Mouse (Mus musculus) kidney, embryonic 16.5 days (tissue): ENCODE results near the gene Mrgprg. TPM values are rescaled to one million over a fixed set of nuclear protein-coding genes. Genes with fewer than 3 reads are reported as not detected.

Source experiments
- microRNA-seq: library from miRNA; unstranded; fragments of <30 nt; microRNA quantifications from one replicate; pipeline ENCODE4, GENCODE M21; 2016
- polyA plus RNA-seq: library from polyadenylated mRNA; unstranded; fragments of >200 nt; fragmentation: Nextera tagmentation; extraction: Ambion mirVana; gene quantifications from 2 replicates; pipeline ENCODE4 v1.2.1, GENCODE M21; 2015

The Mrgprg gene
- polyA plus RNA-seq, 1 experiment from 2014 or later = not detected

Small RNAs within 50 kb of the gene (microRNA-seq; reads per million reads assigned to microRNA genes)
- gene Gm22064 = not detected

Other genes with a start within 250 kb of the Mrgprg start
- gene Nap1l4, start 217.9 kb downstream of the Mrgprg start, polyA plus RNA-seq = 291 and 292 TPM in 2 replicates
- 72.3 and 74.2 TPM in 2 replicates for gene Cars, start 166.9 kb downstream of the Mrgprg start, polyA plus RNA-seq
- gene Tnfrsf26, start 138.3 kb downstream of the Mrgprg start, polyA plus RNA-seq = 0.51 and 0.56 TPM in 2 replicates
- gene Tnfrsf22, start 117.3 kb downstream of the Mrgprg start, polyA plus RNA-seq = 10.0 and 12.3 TPM in 2 replicates
- 1.6 and 1.9 TPM in 2 replicates for gene Tnfrsf23, start 81.1 kb downstream of the Mrgprg start, polyA plus RNA-seq
- 42.1 and 47.1 TPM in 2 replicates for gene Osbpl5, start 10.0 kb downstream of the Mrgprg start, polyA plus RNA-seq
- 2.2 and 2.5 TPM in 2 replicates for gene Mrgpre, start 17.5 kb upstream of the Mrgprg start, polyA plus RNA-seq
- gene Nadsyn1, start 55.9 kb upstream of the Mrgprg start, polyA plus RNA-seq = 11.7 and 13.3 TPM in 2 replicates
- gene Dhcr7, start 56.2 kb upstream of the Mrgprg start, polyA plus RNA-seq = 44.5 and 48.8 TPM in 2 replicates
- gene Gm498, start 99.8 kb upstream of the Mrgprg start, polyA plus RNA-seq = not detected in 2 replicates
- 3.6 and 4.0 TPM in 2 replicates for gene Shank2, start 234.9 kb upstream of the Mrgprg start, polyA plus RNA-seq